Mouse (Mus musculus) hindbrain, embryonic 14.5 days (tissue): ENCODE results near the gene Pdgfd. TPM values are rescaled to one million over a fixed set of nuclear protein-coding genes. Genes with fewer than 3 reads are reported as not detected.

Experiments
- ATAC-seq: fragments of 200-750 bp; cut with Nextera tagmentation; 2 replicates; pipeline ENCODE4 v1.8.0; 2017; ENCODE audit warnings: moderate number of reproducible peaks, mild to moderate bottlenecking, moderate TSS enrichment, moderate library complexity; ENCODE audit not compliant: low FRiP score
- DNase-seq: peaks from one replicate; pipeline ENCODE4 v3.0.0-alpha.2; 2015; ENCODE audit warnings: low spot score
- H3K27ac ChIP-seq: fragments of 300-500 bp; sonication (generic); 2 replicates; pipeline ENCODE4 v1.5.1; 2014; ENCODE audit warnings: mild to moderate bottlenecking, moderate library complexity
- H3K27me3 ChIP-seq: fragments of 300-500 bp; sonication (generic); 2 replicates; pipeline ENCODE4 v1.6.1; 2014; ENCODE audit warnings: mild to moderate bottlenecking, low read length, mixed read lengths; ENCODE audit not compliant: control insufficient read depth, insufficient read depth
- H3K36me3 ChIP-seq: fragments of 300-500 bp; sonication (generic); replicated peaks from 2 replicates; pipeline ENCODE4 v1.6.1; 2014; ENCODE audit not compliant: control insufficient read depth, insufficient read depth
- H3K4me1 ChIP-seq: fragments of 300-500 bp; sonication (generic); replicated peaks from 2 replicates; pipeline ENCODE4 v1.6.1; 2014; ENCODE audit warnings: antibody characterized with exemption, low read length, mixed read lengths; ENCODE audit not compliant: control insufficient read depth, insufficient read depth
- H3K4me2 ChIP-seq: fragments of 300-500 bp; sonication (generic); replicated peaks from 2 replicates; pipeline ENCODE4 v1.6.1; 2014; ENCODE audit warnings: mild to moderate bottlenecking, moderate library complexity
- H3K4me3 ChIP-seq: fragments of 300-500 bp; sonication (generic); replicated peaks from 2 replicates; pipeline ENCODE4 v1.5.1; 2014; ENCODE audit warnings: mild to moderate bottlenecking, low read length
- H3K9ac ChIP-seq: fragments of 300-500 bp; sonication (generic); 2 replicates; pipeline ENCODE4 v1.6.1; 2014
- H3K9me3 ChIP-seq: fragments of 300-500 bp; sonication (generic); 2 replicates; pipeline ENCODE4 v1.6.1; 2016; ENCODE audit warnings: low read length; ENCODE audit not compliant: control insufficient read depth
- WGBS: fragments of 180-500 bp; shearing (Covaris S2); extraction: QIAGEN DNeasy Blood & Tissue Kit; methylation state at CpG from one replicate; pipeline ENCODE4 v1.1.7; 2014; 5-methylcytosine and 5-hydroxymethylcytosine counted together
- polyA plus RNA-seq: library from polyadenylated mRNA; unstranded; fragments of >200 nt; fragmentation: Nextera tagmentation; extraction: Ambion mirVana; gene quantifications from 2 replicates; pipeline ENCODE4 v1.2.1, GENCODE M21; 2014

Gene Pdgfd
- polyA plus RNA-seq, 1 experiment from 2014 or later = 4.8 TPM

- DNase-seq (no peak), ATAC-seq (no peak)
- Histone ChIP-seq H3K27ac (no peak overlapping the region), H3K27me3 (no peaks in the 10 kb centered on the region), H3K9ac (no peak overlapping the region), H3K4me1 (no peaks in the 10 kb centered on the region), H3K9me3 (no peaks in the 10 kb centered on the region), H3K4me3 (no peak overlapping the region), H3K4me2 (no peak overlapping the region), H3K36me3 (no peaks in the 10 kb centered on the region)
- 51% methylated on average over 1 of the region's 1 CpGs for WGBS
Observed at GRCm38 (mm10) chr9:6401764-6402163, 233.4 kb downstream of the Pdgfd start.

GRCm38 (mm10) chr9:6406535-6406934 lies 238.2 kb downstream of the Pdgfd start:
- no peak overlapping the region for H3K4me2 ChIP-seq
- no peak overlapping the region for H3K27ac ChIP-seq
- DNase-seq = no peak
- no peak overlapping the region for H3K4me3 ChIP-seq
- WGBS = 68% methylated on average over 3 of the region's 3 CpGs
- H3K27me3 ChIP-seq = no peaks in the 10 kb centered on the region
- H3K36me3 ChIP-seq = no peaks in the 10 kb centered on the region
- no peaks in the 10 kb centered on the region for H3K9me3 ChIP-seq
- H3K4me1 ChIP-seq = no peaks in the 10 kb centered on the region
- ATAC-seq = no peak
- H3K9ac ChIP-seq = no peak overlapping the region

GRCm38 (mm10) chr9:6407972-6408371 lies 239.6 kb downstream of the Pdgfd start:
- Histone ChIP-seq H3K36me3 (no peaks in the 10 kb centered on the region), H3K4me3 (no peak overlapping the region), H3K27ac (no peak overlapping the region), H3K9ac (no peak overlapping the region), H3K9me3 (no peaks in the 10 kb centered on the region), H3K27me3 (no peaks in the 10 kb centered on the region), H3K4me1 (no peaks in the 10 kb centered on the region), H3K4me2 (no peak overlapping the region)
- WGBS = 54% methylated on average over 4 of the region's 4 CpGs
- DNase-seq (no peak), ATAC-seq (no peak)

GRCm38 (mm10) chr9:6424606-6425005 lies 256.2 kb downstream of the Pdgfd start:
- no peaks in the 10 kb centered on the region for H3K36me3 ChIP-seq
- H3K4me3 ChIP-seq = no peak overlapping the region
- DNase-seq (no peak), ATAC-seq (no peak; the same call in 1 of the 2 replicates)
- H3K4me1 ChIP-seq = no peaks in the 10 kb centered on the region
- H3K9ac ChIP-seq = no peak overlapping the region
- H3K4me2 ChIP-seq = no peak overlapping the region
- no peak overlapping the region for H3K27ac ChIP-seq
- no peaks in the 10 kb centered on the region for H3K9me3 ChIP-seq
- H3K27me3 ChIP-seq = no peaks in the 10 kb centered on the region

Other genes starting within 250 kb of the Pdgfd start
- gene Ddi1, start 101.3 kb downstream of the Pdgfd start, polyA plus RNA-seq = 0.05 TPM in 1 of 2 replicates, not detected in the other